Mouse (Mus musculus): ENCODE data around the gene Hlcs.

DNA sequence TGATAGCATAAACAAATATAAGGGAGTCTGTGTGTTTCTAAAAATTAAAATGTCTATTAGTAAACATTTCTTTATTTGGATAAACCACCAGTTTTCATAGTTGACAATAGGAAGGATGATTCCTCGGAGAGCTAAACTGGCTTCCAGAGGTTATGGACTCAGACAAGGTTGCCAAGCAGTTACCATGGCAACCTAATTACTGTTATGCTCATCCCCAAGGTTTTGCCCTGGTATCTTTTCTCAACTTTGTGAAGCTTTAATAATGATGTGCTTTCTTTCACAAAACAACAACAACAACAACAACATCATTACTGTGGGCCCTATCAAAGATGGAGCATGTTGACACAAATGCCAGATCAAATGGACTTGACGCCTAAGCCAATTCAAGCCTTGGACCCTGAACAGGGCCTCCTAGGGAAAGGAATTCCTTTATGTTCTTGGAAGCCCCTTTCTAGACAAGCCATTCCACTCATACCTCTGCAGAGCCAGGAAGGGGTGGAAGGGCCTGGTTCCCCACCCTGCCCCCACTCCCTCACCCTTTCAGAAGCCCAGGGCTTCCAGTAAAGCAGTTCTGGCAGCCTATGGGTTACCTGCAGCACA is 185.0 kb downstream of the Hlcs start:
- TF ChIP-seq CTCF (conservative IDR thresholded peaks at IDR 0.05; ENCODE audit: insufficient read depth, insufficient read length, low read depth, low read length) (no peak), POLR2A (IDR thresholded peaks at IDR 0.05; ENCODE audit: low read depth, low read length) (no peak)

All from kidney, adult 2 months (tissue).